Mouse (Mus musculus) NIH3T3 (cell line): Measurements from ENCODE around the gene Btbd8.

Source experiments
- DNase-seq: peaks from one replicate; pipeline ENCODE4 v3.0.0-alpha.2; 2012; ENCODE audit warnings: low read depth

Btbd8 gene

DNA sequence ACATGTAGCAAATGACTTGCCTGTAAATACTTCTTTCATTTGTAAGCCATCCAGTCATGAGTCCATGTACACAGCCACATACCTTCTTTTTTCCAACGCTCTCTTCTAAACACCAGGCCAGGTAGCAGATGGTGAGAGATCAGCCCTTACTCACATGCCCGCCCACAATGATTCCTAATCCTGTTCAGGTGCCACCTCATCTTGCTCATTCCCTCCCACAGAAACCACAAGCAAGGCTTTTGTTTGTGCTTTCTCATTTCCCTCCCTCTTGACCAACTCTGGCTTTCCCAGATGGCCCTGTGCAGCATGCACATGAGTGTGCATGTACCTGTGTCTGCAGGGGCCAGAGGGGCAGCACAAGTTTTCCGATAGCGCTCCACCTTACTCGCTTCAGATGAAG lies 12.5 kb downstream of the Btbd8 start:
- no peak for DNase-seq

GRCm38 (mm10) chr5:107462147-107463076 lies 24.6 kb downstream of the Btbd8 start:
- DNase-seq: no peak

- DNase-seq: no peak
Observed at GRCm38 (mm10) chr5:107466501-107466900, 28.7 kb downstream of the Btbd8 start.

DNA sequence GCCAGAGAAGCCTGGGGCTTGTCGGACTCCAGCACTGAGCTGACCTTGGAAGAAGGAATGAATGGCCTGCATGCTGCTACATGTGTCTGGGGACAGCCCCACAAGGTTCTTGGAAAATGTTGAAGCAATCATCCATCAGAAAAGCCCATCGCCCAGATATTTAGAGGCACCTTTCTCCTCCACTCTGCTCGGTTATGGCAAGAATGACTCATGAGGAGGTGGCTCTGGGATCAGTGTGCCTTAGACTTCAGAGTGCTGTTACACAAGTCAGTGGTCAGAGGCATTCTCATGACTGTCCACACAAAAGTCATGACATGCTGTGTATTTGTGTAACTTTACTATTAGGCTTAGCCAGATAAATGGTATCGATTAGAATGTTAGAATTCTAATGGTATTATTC lies 29.3 kb downstream of the Btbd8 start:
- no peak for DNase-seq

DNA sequence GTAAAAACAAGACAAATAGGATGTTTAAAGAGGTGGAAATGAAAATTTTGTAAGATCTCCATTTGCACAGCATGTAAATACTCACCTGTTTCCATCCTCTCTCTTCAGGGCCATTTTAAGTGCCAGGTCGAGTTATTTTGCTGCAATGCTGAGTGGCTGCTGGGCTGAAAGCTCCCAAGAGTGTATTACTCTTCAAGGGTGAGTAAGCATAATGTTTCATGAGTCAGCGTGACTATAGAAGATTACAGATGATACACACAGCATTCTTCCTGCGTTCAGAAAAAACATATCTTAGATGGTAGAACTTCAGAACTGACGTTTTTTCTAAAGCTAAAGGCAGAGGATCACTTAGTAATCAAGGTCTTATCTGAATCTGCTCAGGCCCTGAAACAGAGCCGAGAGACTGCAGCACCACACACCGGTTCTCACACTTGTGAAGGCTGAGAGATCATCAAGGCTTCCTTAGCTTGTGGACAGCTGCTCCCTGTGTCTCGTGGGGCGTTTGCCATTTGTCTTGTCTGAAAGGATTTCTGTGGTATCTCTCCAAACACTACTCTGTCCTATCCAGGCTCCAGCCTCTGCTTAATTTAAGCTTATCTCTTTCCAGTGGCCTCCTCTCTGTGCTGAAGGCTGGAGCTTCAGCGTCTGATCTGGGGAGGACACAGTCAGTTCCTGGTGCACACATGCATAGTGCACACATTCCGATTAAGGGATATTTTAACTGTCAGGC lies 33.0 kb downstream of the Btbd8 start:
- DNase-seq: peak; percentile 70

DNA sequence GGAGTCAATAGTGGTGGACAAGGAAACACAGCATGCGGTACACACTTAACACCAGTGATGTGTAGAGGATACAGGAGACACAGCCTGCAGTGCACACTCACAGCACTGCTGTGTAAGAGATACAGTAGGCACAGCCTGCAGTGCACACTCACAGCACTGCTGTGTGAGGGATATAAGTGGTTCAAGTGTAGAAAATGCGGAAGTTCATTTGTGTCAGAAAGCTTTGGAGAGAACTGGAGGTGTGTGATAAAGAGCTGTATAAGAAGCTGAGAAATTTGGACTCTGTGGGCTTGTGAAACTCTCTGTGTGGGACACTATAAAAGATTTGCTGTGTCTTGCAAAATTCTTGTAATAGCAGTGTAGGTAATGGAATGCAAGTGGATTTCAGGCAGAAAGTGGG lies 42.4 kb downstream of the Btbd8 start:
- no peak for DNase-seq

DNA sequence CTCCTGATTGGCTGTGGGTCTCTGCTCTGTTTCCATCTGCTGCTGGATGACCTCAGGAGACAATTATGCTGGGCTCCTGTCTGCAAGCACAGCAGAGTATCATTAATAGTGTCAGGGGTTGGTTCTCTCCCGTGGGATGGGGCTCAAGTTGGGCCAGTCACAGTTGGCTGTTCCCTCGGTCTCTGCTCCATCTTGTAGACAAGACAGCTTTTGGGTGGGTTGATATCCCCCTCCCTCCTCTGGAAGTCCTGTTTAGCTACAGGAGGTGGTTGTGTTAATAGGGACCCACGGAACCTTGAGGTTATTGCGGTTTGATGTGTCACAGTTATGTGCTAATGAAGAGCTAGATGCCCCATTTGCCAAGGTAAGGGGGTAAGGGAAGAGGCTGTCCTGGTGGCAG lies 51.2 kb downstream of the Btbd8 start:
- DNase-seq: no peak

DNA sequence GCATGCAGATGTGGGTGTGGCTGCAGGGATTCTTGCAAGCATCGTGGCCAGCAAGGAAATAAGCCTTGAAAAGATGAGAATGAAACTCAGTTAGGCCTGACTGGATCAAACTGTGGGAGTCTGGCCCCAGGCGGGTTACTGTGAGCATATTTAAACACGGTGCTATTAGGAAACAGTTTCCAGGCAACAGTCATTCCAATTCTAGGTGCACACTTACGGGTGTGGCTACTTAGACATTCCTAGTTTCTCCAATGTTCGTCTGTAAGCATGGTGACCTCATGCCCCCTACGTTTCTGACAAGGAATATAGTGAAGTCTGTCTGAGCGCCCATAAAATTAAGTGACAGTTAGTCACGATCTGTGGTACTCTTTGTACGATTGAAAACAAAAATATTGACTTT lies 53.2 kb downstream of the Btbd8 start:
- DNase-seq: no peak

DNA sequence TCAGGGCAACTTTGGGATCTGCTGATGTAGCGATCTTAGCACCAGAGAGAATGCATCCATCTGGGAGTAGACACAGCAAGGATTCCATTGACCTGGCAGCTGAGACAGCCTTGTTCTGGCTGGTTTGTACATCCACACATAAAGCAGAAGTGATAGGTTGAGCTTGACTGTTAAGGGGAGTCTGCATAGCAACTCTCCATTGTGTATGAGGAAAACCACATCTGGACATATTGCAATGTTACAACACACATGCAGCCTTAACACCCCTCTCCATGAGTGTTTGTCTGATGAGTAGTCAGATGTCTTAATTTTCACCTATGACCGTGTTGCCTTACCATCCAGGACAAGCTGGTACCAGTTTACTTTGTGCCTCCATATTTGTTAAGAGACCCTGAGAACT lies 54.7 kb downstream of the Btbd8 start:
- peak; percentile 28 for DNase-seq

GRCm38 (mm10) chr5:107494759-107495158 lies 57.0 kb downstream of the Btbd8 start:
- DNase-seq: no peak

DNA sequence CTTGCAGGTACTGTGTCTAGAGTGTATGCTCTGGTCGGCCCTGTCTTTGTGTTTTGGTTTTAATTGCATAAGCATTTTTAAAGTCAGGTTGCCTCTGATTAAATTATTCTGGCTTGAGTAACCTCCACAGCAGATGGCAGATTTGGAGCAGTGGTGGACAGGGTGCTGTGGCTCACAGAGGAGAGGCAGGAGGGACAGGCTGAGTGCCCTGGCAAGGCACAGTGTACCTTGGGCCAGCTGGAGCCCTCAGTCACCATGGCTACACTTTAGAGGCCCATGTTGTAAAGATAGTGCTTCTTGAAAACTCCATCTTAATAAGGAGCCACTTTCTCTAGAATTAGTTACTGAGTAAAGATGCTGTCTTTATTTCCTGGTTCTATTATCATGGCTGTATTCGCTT lies 58.2 kb downstream of the Btbd8 start:
- no peak for DNase-seq

- no peak for DNase-seq
Observed at GRCm38 (mm10) chr5:107497519-107498501, 60.0 kb downstream of the Btbd8 start.

GRCm38 (mm10) chr5:107498806-107499310 lies 61.1 kb downstream of the Btbd8 start:
- DNase-seq: no peak

GRCm38 (mm10) chr5:107499891-107500535 lies 62.2 kb downstream of the Btbd8 start:
- DNase-seq: no peak

DNA sequence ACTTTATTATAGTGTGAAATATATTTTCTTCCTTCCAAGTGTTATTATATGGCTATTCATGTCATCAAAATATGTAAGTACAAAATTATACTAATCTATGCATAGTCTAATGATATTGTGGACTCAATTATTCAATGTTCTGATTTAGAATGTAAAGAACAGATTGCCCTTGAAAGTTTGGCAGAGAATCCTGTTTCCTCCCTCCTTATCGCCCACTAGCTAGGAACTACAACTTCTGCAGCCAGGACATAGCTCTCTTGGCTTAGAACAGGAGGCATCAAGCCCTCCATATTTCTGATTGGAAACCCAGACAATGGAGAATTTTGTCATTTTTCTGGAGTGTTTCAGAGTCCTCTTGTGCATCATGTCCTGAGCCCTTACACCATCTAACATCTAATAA lies 62.9 kb downstream of the Btbd8 start:
- no peak for DNase-seq

DNA sequence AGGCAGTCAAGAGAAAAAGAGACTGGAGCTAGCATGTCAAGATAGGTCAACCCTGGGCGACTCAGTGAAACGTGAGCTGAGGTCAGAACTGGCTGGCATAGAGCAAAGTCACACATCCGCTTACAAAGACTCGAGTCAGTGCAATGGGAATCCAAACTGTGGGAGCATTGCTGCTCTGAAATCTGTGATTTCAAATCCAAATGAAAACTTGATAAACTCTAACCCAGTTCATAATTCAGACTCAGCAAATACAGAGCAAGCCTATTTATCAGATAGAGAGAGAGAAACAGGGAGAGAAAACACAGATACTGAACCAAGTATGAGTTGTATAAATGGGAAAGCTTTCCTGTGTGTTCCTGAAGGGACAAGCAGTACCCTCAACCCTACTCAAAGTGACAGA lies 69.5 kb downstream of the Btbd8 start, which contains the start of gene Gm42669:
Gene Gm42669 (plus strand): TSS at position 301 of the 400 bp plus-strand sequence.
- no peak for DNase-seq

GRCm38 (mm10) chr5:107510503-107510902 lies 72.7 kb downstream of the Btbd8 start:
- no peak for DNase-seq

GRCm38 (mm10) chr5:107511326-107511725 lies 73.5 kb downstream of the Btbd8 start:
- DNase-seq: no peak

DNA sequence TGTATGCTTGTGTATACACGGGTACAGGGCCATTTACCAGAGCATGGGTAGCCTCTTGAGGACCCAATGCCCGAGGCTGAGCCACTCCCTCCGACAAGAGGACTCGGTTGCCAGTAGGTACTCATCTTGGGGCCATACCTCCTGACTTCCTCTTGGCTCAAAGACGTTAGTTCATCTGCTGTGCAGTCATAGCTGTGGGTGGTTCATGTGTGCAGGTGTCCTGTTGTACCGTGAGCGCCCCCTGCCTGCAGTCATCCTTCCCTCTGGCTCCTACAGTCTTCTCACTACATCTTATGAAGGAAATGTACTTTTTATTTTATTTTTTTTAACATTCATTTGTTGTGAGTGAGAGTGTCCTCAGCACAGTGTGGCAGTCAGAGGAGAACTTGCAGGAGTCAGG lies 75.8 kb downstream of the Btbd8 start:
- DNase-seq: peak; percentile 75

DNA sequence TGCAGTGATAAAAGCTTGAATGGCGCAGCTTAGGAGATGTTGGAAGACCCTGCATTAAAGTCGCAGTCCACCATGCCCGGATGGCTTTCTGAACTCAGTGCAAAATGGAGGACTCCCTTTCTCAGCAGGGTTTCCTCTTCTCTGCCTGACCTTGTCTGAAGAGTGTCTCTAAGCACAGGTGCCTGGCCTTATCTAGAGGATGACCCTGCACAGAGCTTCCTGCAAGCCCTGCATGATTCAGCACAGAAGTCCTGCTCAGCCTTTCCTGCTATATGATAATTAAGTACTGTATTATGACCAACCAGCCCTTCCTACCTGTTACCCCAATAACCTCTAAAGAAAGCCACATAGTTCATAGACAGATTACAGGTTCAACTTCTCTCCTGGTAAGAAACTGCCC lies 77.7 kb downstream of the Btbd8 start:
- no peak for DNase-seq

- no peak for DNase-seq
Observed at GRCm38 (mm10) chr5:107516087-107516486, 78.3 kb downstream of the Btbd8 start.
